Mouse (Mus musculus): ENCODE results near the gene Ppp2ca.

DNA sequence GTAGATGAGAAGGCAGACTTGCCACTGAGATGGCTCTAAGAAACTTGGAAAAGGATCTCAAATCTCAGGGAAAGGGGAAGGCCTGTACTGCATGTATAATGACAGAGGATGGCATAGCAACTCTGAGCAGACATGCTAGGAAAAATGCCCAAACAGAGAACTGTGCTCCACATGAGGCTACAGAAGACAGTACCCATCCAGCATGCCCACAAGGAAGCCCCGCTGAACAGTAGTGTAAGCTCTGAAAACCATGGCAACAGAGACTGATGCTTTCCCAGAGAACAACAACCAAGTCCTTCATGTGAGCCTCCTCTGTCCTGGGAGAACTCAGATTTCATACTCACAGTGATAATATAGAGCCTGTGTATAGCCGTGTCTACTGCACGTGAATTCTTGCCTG, 43.8 kb upstream of the Ppp2ca start:
- TF ChIP-seq CTCF (IDR thresholded peaks at IDR 0.05; ENCODE audit: low read depth, low read length) (no peak), POLR2A (IDR thresholded peaks at IDR 0.05; ENCODE audit: insufficient read depth, low read length) (no peak)

Data from ES-Bruce4 (cell line).